29 mouse cellular contexts compared by ENCODE assay signal in genomic region chr7:24869080-24869479, GRCm38 (mm10). TPM values are rescaled to one million over a fixed set of nuclear protein-coding genes. Genes with fewer than 3 reads are reported as not detected.
"Had no signal": no experiment of that assay in that cellular context is flagged by ENCODE, and none has a peak within 500 bp of the region (broad histone marks: within the 10 kb centered on the region; RNA-seq: fewer than 3 reads in every experiment).

No protein-coding gene starts in this region.

- H3K4me3 ChIP-seq: limb, embryonic 12.5 days; limb, embryonic 15.5 days; myocyte; neural tube, embryonic 13.5 days; stomach, embryonic 15.5 days had no signal

- H3K27me3 ChIP-seq: neural tube, embryonic 13.5 days had no signal

- H3K27ac ChIP-seq: limb, embryonic 12.5 days; limb, embryonic 15.5 days; liver, embryonic 14.5 days; macrophage; neural tube, embryonic 13.5 days; stomach, embryonic 15.5 days had no signal

- H3K4me1 ChIP-seq: limb, embryonic 12.5 days; limb, embryonic 15.5 days; stomach, embryonic 15.5 days had no signal

- H3K4me2 ChIP-seq: limb, embryonic 12.5 days; limb, embryonic 15.5 days; liver, embryonic 11.5 days; lung, embryonic 14.5 days; neural tube, embryonic 13.5 days; stomach, embryonic 15.5 days had no signal

- ATAC-seq: liver, postnatal 0 days; lung, postnatal 0 days had no signal

- DNase-seq: kidney, adult 18-20 months; kidney, adult 9 months; kidney, postnatal 14 days; left cerebral cortex, postnatal 4 days; liver, postnatal 0 days; lung, embryonic 14.5 days; right cerebral cortex, postnatal 25 days; spleen, adult 18-20 months; thymus, adult 2 months; thymus, postnatal 14 days; thymus, postnatal 4 days had no signal

- H3K9ac ChIP-seq: limb, embryonic 12.5 days; limb, embryonic 15.5 days; liver, embryonic 14.5 days; liver, postnatal 0 days; lung, embryonic 14.5 days; neural tube, embryonic 13.5 days; stomach, embryonic 15.5 days had no signal

- H3K36me3 ChIP-seq: limb, embryonic 12.5 days; limb, embryonic 15.5 days; neural tube, embryonic 13.5 days; stomach, embryonic 15.5 days had no signal

- H3K9me3 ChIP-seq: limb, embryonic 15.5 days; stomach, embryonic 15.5 days had no signal

RNA-seq across cellular contexts. Expression of gene Lypd4, which starts 0.7 kb away (rescaled TPM):
- total RNA-seq: layer of hippocampus, adult 18-20 months; layer of hippocampus, postnatal 14 days; left cerebral cortex, adult 8-10 months; left cerebral cortex, postnatal 14 days; left cerebral cortex, postnatal 4 days; megakaryocyte, adult 5-6 weeks; monocyte, adult 5-6 weeks; neutrophil, adult 5-6 weeks had no signal
- polyA plus RNA-seq: kidney, embryonic 16.5 days; limb, embryonic 12.5 days; limb, embryonic 15.5 days; liver, embryonic 11.5 days; liver, embryonic 14.5 days; liver, postnatal 0 days; lung, embryonic 14.5 days; lung, postnatal 0 days; macrophage; midbrain, embryonic 14.5 days; myocyte; neural tube, embryonic 13.5 days; stomach, embryonic 15.5 days; thymus, adult 2 months had no signal

RNA-seq across cellular contexts. Expression of gene Dmrtc2, which starts 0.8 kb away (rescaled TPM):
- total RNA-seq: layer of hippocampus, adult 18-20 months; layer of hippocampus, postnatal 14 days; left cerebral cortex, adult 8-10 months; left cerebral cortex, postnatal 14 days; left cerebral cortex, postnatal 4 days; megakaryocyte, adult 5-6 weeks; monocyte, adult 5-6 weeks; neutrophil, adult 5-6 weeks had no signal
- polyA plus RNA-seq: kidney, embryonic 16.5 days; limb, embryonic 12.5 days; limb, embryonic 15.5 days; liver, embryonic 11.5 days; liver, embryonic 14.5 days; liver, postnatal 0 days; lung, embryonic 14.5 days; lung, postnatal 0 days; macrophage; midbrain, embryonic 14.5 days; myocyte; neural tube, embryonic 13.5 days; stomach, embryonic 15.5 days; thymus, adult 2 months had no signal

RNA-seq across cellular contexts. Expression of gene Gm9844, which starts 7.1 kb away (rescaled TPM):
- total RNA-seq: left cerebral cortex, adult 8-10 months; left cerebral cortex, postnatal 14 days had no signal

RNA-seq across cellular contexts. Expression of gene Cd79a, which starts 28.1 kb away (rescaled TPM):
- polyA plus RNA-seq: liver, embryonic 11.5 days had no signal
